Mouse (Mus musculus) limb, embryonic 10.5 days (tissue): Measurements from ENCODE around the gene Tns1. TPM values are rescaled to one million over a fixed set of nuclear protein-coding genes. Genes with fewer than 3 reads are reported as not detected.

Experiments
- DNase-seq: peaks from one replicate; pipeline ENCODE4 v3.0.0-alpha.2; 2017; ENCODE audit warnings: low spot score
- H3K27ac ChIP-seq: fragments of 300-500 bp; sonication (generic); 2 replicates; pipeline ENCODE4 v1.5.1; 2016; ENCODE audit warnings: mild to moderate bottlenecking
- H3K27me3 ChIP-seq: fragments of 300-500 bp; sonication (generic); 2 replicates; pipeline ENCODE4 v1.6.1; 2016; ENCODE audit warnings: low read depth, mild to moderate bottlenecking; ENCODE audit not compliant: poor library complexity, severe bottlenecking
- H3K36me3 ChIP-seq: fragments of 300-500 bp; sonication (generic); 2 replicates; pipeline ENCODE4 v1.6.1; 2016; ENCODE audit warnings: mild to moderate bottlenecking, moderate library complexity
- H3K4me1 ChIP-seq: fragments of 300-500 bp; sonication (generic); 2 replicates; pipeline ENCODE4 v1.6.1; 2016
- H3K4me3 ChIP-seq: fragments of 300-500 bp; sonication (generic); 2 replicates; pipeline ENCODE4 v1.5.1; 2016; ENCODE audit warnings: mild to moderate bottlenecking, moderate library complexity
- H3K9me3 ChIP-seq: fragments of 300-500 bp; sonication (generic); replicated peaks from 2 replicates; pipeline ENCODE4 v1.6.1; 2016; ENCODE audit warnings: mild to moderate bottlenecking
- WGBS: fragments of 180-500 bp; shearing (Covaris S2); methylation state at CpG from one replicate; pipeline ENCODE4 v1.1.7; 2016; 5-methylcytosine and 5-hydroxymethylcytosine counted together
- polyA plus RNA-seq: library from polyadenylated mRNA; unstranded; fragments of >200 nt; fragmentation: Nextera tagmentation; extraction: Ambion mirVana; gene quantifications from 2 replicates; pipeline ENCODE4 v1.2.1, GENCODE M21; 2016

Tns1 gene
- polyA plus RNA-seq, 1 experiment from 2014 or later: 46.7 TPM

- DNase-seq: no peak
- H3K4me3 ChIP-seq: no peak overlapping the region
- H3K36me3 ChIP-seq: no peaks in the 10 kb centered on the region
- peaks cover 18% of the 10 kb centered on the region; the same call in 1 of the 2 replicates for H3K27me3 ChIP-seq
- H3K27ac ChIP-seq: peak overlapping the region; percentile 42; the same call in 1 of the 2 replicates
- WGBS: 47% methylated on average over 3 of the region's 3 CpGs
- no peaks in the 10 kb centered on the region for H3K9me3 ChIP-seq
- peaks cover 39% of the 10 kb centered on the region for H3K4me1 ChIP-seq
Measured at GRCm38 (mm10) chr1:74113071-74113470, 11.2 kb downstream of the Tns1 start.

GRCm38 (mm10) chr1:74111696-74112030 lies 12.6 kb downstream of the Tns1 start:
- no peak for DNase-seq

GRCm38 (mm10) chr1:74110932-74111695 lies 13.1 kb downstream of the Tns1 start:
- peaks cover 51% of the 10 kb centered on the region for H3K4me1 ChIP-seq
- H3K27me3 ChIP-seq: peaks cover 18% of the 10 kb centered on the region; the same call in 1 of the 2 replicates
- no peaks in the 10 kb centered on the region for H3K9me3 ChIP-seq
- H3K27ac ChIP-seq: peak overlapping the region; percentile 77
- no peaks in the 10 kb centered on the region for H3K36me3 ChIP-seq
- H3K4me3 ChIP-seq: peak overlapping the region; percentile 20
- WGBS: 10% methylated on average over 8 of the region's 8 CpGs
- DNase-seq: peak; percentile 60

More at GRCm38 (mm10) chr1:74111696-74112030, 12.6 kb downstream of the Tns1 start:
- Histone ChIP-seq H3K27ac (peak overlapping the region; percentile 77), H3K4me3 (peak overlapping the region; percentile 20; the same call in 1 of the 2 replicates), H3K27me3 (peaks cover 18% of the 10 kb centered on the region; the same call in 1 of the 2 replicates), H3K4me1 (peaks cover 46% of the 10 kb centered on the region), H3K36me3 (no peaks in the 10 kb centered on the region), H3K9me3 (no peaks in the 10 kb centered on the region)
- WGBS: 31% methylated on average over 6 of the region's 6 CpGs

GRCm38 (mm10) chr1:74109670-74110069 lies 14.6 kb downstream of the Tns1 start:
- Histone ChIP-seq H3K9me3 (no peaks in the 10 kb centered on the region), H3K27me3 (peaks cover 18% of the 10 kb centered on the region; the same call in 1 of the 2 replicates), H3K27ac (peak overlapping the region; percentile 44; the same call in 1 of the 2 replicates), H3K36me3 (no peaks in the 10 kb centered on the region), H3K4me1 (peaks cover 59% of the 10 kb centered on the region), H3K4me3 (no peak overlapping the region)
- no peak for DNase-seq
- WGBS: 30% methylated on average over 2 of the region's 2 CpGs

- H3K9me3 ChIP-seq: no peaks in the 10 kb centered on the region
- peak overlapping the region; percentile 46 for H3K27ac ChIP-seq
- WGBS: 86% methylated on average over 4 of the region's 5 CpGs
- peaks cover 18% of the 10 kb centered on the region; the same call in 1 of the 2 replicates for H3K27me3 ChIP-seq
- no peak for DNase-seq
- no peaks in the 10 kb centered on the region for H3K36me3 ChIP-seq
- H3K4me1 ChIP-seq: peaks cover 69% of the 10 kb centered on the region
- no peak overlapping the region for H3K4me3 ChIP-seq
Measured at GRCm38 (mm10) chr1:74107931-74108618, 16.2 kb downstream of the Tns1 start.

- no peaks in the 10 kb centered on the region for H3K36me3 ChIP-seq
- 72% methylated on average over 6 of the region's 6 CpGs for WGBS
- peak overlapping the region; percentile 59 for H3K27ac ChIP-seq
- peaks cover 64% of the 10 kb centered on the region for H3K4me1 ChIP-seq
- H3K27me3 ChIP-seq: peaks cover 22% of the 10 kb centered on the region; the same call in 1 of the 2 replicates
- no peak overlapping the region for H3K4me3 ChIP-seq
- no peaks in the 10 kb centered on the region for H3K9me3 ChIP-seq
- no peak for DNase-seq
Measured at GRCm38 (mm10) chr1:74106214-74106613, 18.0 kb downstream of the Tns1 start.

GRCm38 (mm10) chr1:74105660-74106059 lies 18.6 kb downstream of the Tns1 start:
- H3K36me3 ChIP-seq: no peaks in the 10 kb centered on the region
- no peak for DNase-seq
- peaks cover 61% of the 10 kb centered on the region for H3K4me1 ChIP-seq
- no peak overlapping the region for H3K4me3 ChIP-seq
- WGBS: 90% methylated on average over 4 of the region's 4 CpGs
- H3K9me3 ChIP-seq: no peaks in the 10 kb centered on the region
- H3K27ac ChIP-seq: peak overlapping the region; percentile 4; the same call in 1 of the 2 replicates
- H3K27me3 ChIP-seq: peaks cover 20% of the 10 kb centered on the region

GRCm38 (mm10) chr1:74103654-74104353 lies 20.4 kb downstream of the Tns1 start:
- H3K36me3 ChIP-seq: no peaks in the 10 kb centered on the region
- 13% methylated on average over 6 of the region's 6 CpGs for WGBS
- peaks cover 17% of the 10 kb centered on the region; the same call in 1 of the 2 replicates for H3K27me3 ChIP-seq
- H3K9me3 ChIP-seq: no peaks in the 10 kb centered on the region
- H3K4me3 ChIP-seq: no peak overlapping the region
- H3K27ac ChIP-seq: peak overlapping the region; percentile 80
- no peak for DNase-seq
- peaks cover 71% of the 10 kb centered on the region for H3K4me1 ChIP-seq

GRCm38 (mm10) chr1:74099001-74099435 lies 25.2 kb downstream of the Tns1 start:
- Histone ChIP-seq H3K9me3 (no peaks in the 10 kb centered on the region), H3K36me3 (no peaks in the 10 kb centered on the region), H3K27me3 (peaks cover 48% of the 10 kb centered on the region), H3K4me1 (peaks cover 88% of the 10 kb centered on the region), H3K4me3 (peak overlapping the region; percentile 68), H3K27ac (peak overlapping the region; percentile 91)
- 1% methylated on average over 14 of the region's 14 CpGs for WGBS
- DNase-seq: peak; percentile 68

GRCm38 (mm10) chr1:74098004-74099000 lies 25.9 kb downstream of the Tns1 start:
- H3K27me3 ChIP-seq: peaks cover 48% of the 10 kb centered on the region
- peak; percentile 81 for DNase-seq
- H3K36me3 ChIP-seq: no peaks in the 10 kb centered on the region
- under 1% methylated on average over 58 of the region's 58 CpGs for WGBS
- H3K9me3 ChIP-seq: no peaks in the 10 kb centered on the region
- H3K4me3 ChIP-seq: peak overlapping the region; percentile 68
- H3K27ac ChIP-seq: peak overlapping the region; percentile 91
- H3K4me1 ChIP-seq: peaks cover 85% of the 10 kb centered on the region

GRCm38 (mm10) chr1:74095728-74096127 lies 28.5 kb downstream of the Tns1 start:
- Histone ChIP-seq H3K4me3 (no peak overlapping the region), H3K27me3 (peaks cover 40% of the 10 kb centered on the region), H3K27ac (peak overlapping the region; percentile 64), H3K9me3 (no peaks in the 10 kb centered on the region), H3K36me3 (no peaks in the 10 kb centered on the region), H3K4me1 (peaks cover 92% of the 10 kb centered on the region)
- DNase-seq: no peak
- 45% methylated on average over 3 of the region's 3 CpGs for WGBS
